Mouse (Mus musculus) kidney, postnatal 0 days (tissue): ENCODE results near the gene Lpcat4. TPM values are rescaled to one million over a fixed set of nuclear protein-coding genes. Genes with fewer than 3 reads are reported as not detected.

Source experiments
- ATAC-seq: fragments of 200-750 bp; cut with Nextera tagmentation; replicated peaks from 2 replicates; pipeline ENCODE4 v1.8.0; 2017; ENCODE audit warnings: low read depth, moderate number of reproducible peaks, moderate TSS enrichment, moderate library complexity; ENCODE audit not compliant: low FRiP score
- DNase-seq: peaks from one replicate; pipeline ENCODE4 v3.0.0-alpha.2; 2016; ENCODE audit warnings: low spot score
- H3K27ac ChIP-seq: fragments of 300-500 bp; sonication (generic); 2 replicates; pipeline ENCODE4 v1.5.1; 2014; ENCODE audit warnings: mild to moderate bottlenecking
- H3K27me3 ChIP-seq: fragments of 300-500 bp; sonication (generic); 2 replicates; pipeline ENCODE4 v1.6.1; 2014; ENCODE audit warnings: low read length, mixed read lengths; ENCODE audit not compliant: insufficient read depth
- H3K36me3 ChIP-seq: fragments of 300-500 bp; sonication (generic); 2 replicates; pipeline ENCODE4 v1.6.1; 2014; ENCODE audit warnings: low read length, mixed read lengths; ENCODE audit not compliant: insufficient read depth
- H3K4me1 ChIP-seq: fragments of 300-500 bp; sonication (generic); replicated peaks from 2 replicates; pipeline ENCODE4 v1.6.1; 2014; ENCODE audit warnings: antibody characterized with exemption, low read length, mixed read lengths; ENCODE audit not compliant: insufficient read depth
- H3K4me2 ChIP-seq: fragments of 300-500 bp; sonication (generic); 2 replicates; pipeline ENCODE4 v1.6.1; 2014; ENCODE audit warnings: mild to moderate bottlenecking, low read length, moderate library complexity, mixed read lengths
- H3K4me3 ChIP-seq: fragments of 300-500 bp; sonication (generic); replicated peaks from 2 replicates; pipeline ENCODE4 v1.5.1; 2014; ENCODE audit warnings: low read depth, low read length
- H3K9ac ChIP-seq: fragments of 300-500 bp; sonication (generic); 2 replicates; pipeline ENCODE4 v1.6.1; 2014; ENCODE audit warnings: low read depth, low read length
- H3K9me3 ChIP-seq: fragments of 300-500 bp; sonication (generic); replicated peaks from 2 replicates; pipeline ENCODE4 v1.6.1; 2016; ENCODE audit warnings: low read length, inconsistent platforms, mixed read lengths
- CTCF ChIP-seq: IDR thresholded peaks from 2 replicates; pipeline ENCODE4 v1.5.1; 2016; ENCODE audit warnings: antibody characterized with exemption, low read depth, mild to moderate bottlenecking, moderate library complexity
- WGBS: fragments of 180-500 bp; shearing (Covaris S2); extraction: QIAGEN DNeasy Blood & Tissue Kit; methylation state at CpG from one replicate; pipeline ENCODE4 v1.1.7; 2014; 5-methylcytosine and 5-hydroxymethylcytosine counted together
- polyA plus RNA-seq: library from polyadenylated mRNA; unstranded; fragments of >200 nt; fragmentation: Nextera tagmentation; extraction: Ambion mirVana; gene quantifications from 2 replicates; pipeline ENCODE4 v1.2.1, GENCODE M21; 2015

Gene Lpcat4
- polyA plus RNA-seq, 1 experiment from 2014 or later, result 18.5 TPM

DNA sequence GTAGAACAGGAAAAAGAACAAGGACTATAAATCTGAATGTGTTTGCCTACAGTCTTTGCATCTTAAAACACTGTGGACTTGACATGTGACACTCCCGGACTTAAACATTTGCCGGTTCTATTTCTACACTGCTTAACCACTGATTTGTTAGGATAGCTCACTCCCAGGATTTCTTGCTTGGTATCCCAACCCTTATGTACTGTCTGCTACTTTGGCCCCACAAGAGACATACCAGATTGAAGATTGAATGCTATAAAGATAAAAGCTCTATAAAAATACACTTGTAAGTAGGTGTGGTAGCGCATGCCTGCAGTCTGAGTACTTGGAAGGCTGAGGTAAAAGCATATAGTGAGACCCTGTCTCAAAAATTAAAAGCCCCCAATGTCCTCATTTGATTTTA is 50.2 kb downstream of the Lpcat4 start:
- ATAC-seq, result no peak
- WGBS, result 82% methylated on average over 3 of the region's 3 CpGs

GRCm38 (mm10) chr2:112292823-112293222 is 53.6 kb downstream of the Lpcat4 start:
- Histone ChIP-seq H3K4me1 (no peaks in the 10 kb centered on the region), H3K36me3 (no peaks in the 10 kb centered on the region), H3K9me3 (no peaks in the 10 kb centered on the region), H3K27ac (no peak overlapping the region), H3K4me3 (no peak overlapping the region), H3K27me3 (no peaks in the 10 kb centered on the region), H3K4me2 (no peak overlapping the region), H3K9ac (no peak overlapping the region)
- DNase-seq, result no peak
- 88% methylated on average over 2 of the region's 2 CpGs for WGBS
- ATAC-seq, result no peak
- TF ChIP-seq CTCF, result no peak

More for the DNA sequence above, 50.2 kb downstream of the Lpcat4 start:
- no peak for TF ChIP-seq CTCF
- Histone ChIP-seq H3K9ac (no peak overlapping the region), H3K27me3 (no peaks in the 10 kb centered on the region), H3K4me1 (no peaks in the 10 kb centered on the region), H3K9me3 (no peaks in the 10 kb centered on the region), H3K27ac (no peak overlapping the region), H3K4me2 (no peak overlapping the region), H3K4me3 (no peak overlapping the region), H3K36me3 (no peaks in the 10 kb centered on the region)
- DNase-seq, result no peak

- Histone ChIP-seq H3K4me2 (no peak overlapping the region), H3K9me3 (no peaks in the 10 kb centered on the region), H3K4me1 (no peaks in the 10 kb centered on the region), H3K27me3 (no peaks in the 10 kb centered on the region), H3K9ac (no peak overlapping the region), H3K27ac (no peak overlapping the region), H3K36me3 (no peaks in the 10 kb centered on the region), H3K4me3 (no peak overlapping the region)
- no peak for ATAC-seq
- no peak for TF ChIP-seq CTCF
- no peak for DNase-seq
- WGBS, result 81% methylated on average over 3 of the region's 3 CpGs
Measured at GRCm38 (mm10) chr2:112296211-112296610, 56.9 kb downstream of the Lpcat4 start.

Other genes with a start within 250 kb of the Lpcat4 start
- not detected in 2 replicates for gene Olfr1309, start 249.2 kb upstream of the Lpcat4 start, polyA plus RNA-seq
- gene Olfr1310, start 226.8 kb upstream of the Lpcat4 start, polyA plus RNA-seq, result not detected in 2 replicates
- not detected in 2 replicates for gene Olfr1311, start 215.1 kb upstream of the Lpcat4 start, polyA plus RNA-seq
- not detected in 2 replicates for gene Olfr1312, start 189.2 kb upstream of the Lpcat4 start, polyA plus RNA-seq
- not detected in 2 replicates for gene Olfr1313, start 161.6 kb upstream of the Lpcat4 start, polyA plus RNA-seq
- gene Olfr1314, start 142.7 kb upstream of the Lpcat4 start, polyA plus RNA-seq, result not detected in 2 replicates
- gene Olfr1315-ps1, start 124.0 kb upstream of the Lpcat4 start, polyA plus RNA-seq, result not detected in 2 replicates
- not detected in 2 replicates for gene Olfr1316, start 104.5 kb upstream of the Lpcat4 start, polyA plus RNA-seq
- gene Olfr1317, start 99.1 kb upstream of the Lpcat4 start, polyA plus RNA-seq, result not detected in 2 replicates
- 0.10 and 0.11 TPM in 2 replicates for gene Olfr1318, start 85.3 kb upstream of the Lpcat4 start, polyA plus RNA-seq
- gene Nutm1, start 19.8 kb downstream of the Lpcat4 start, polyA plus RNA-seq, result 0.05 TPM in 2 replicates
- 232 and 252 TPM in 2 replicates for gene Nop10, start 22.5 kb downstream of the Lpcat4 start, polyA plus RNA-seq
- gene Slc12a6, start 26.4 kb downstream of the Lpcat4 start, polyA plus RNA-seq, result 7.8 and 8.7 TPM in 2 replicates
- not detected in 2 replicates for gene Gm21985, start 26.8 kb downstream of the Lpcat4 start, polyA plus RNA-seq
- 127 and 141 TPM in 2 replicates for gene Emc4, start 128.6 kb downstream of the Lpcat4 start, polyA plus RNA-seq
- 33.8 and 35.2 TPM in 2 replicates for gene Katnbl1, start 139.7 kb downstream of the Lpcat4 start, polyA plus RNA-seq
- 31.8 and 32.8 TPM in 2 replicates for gene Emc7, start 215.5 kb downstream of the Lpcat4 start, polyA plus RNA-seq
- not detected in 2 replicates for gene Chrm5, start 241.3 kb downstream of the Lpcat4 start, polyA plus RNA-seq